Mouse (Mus musculus): ENCODE data around the gene Adgrf1.
"Not testable (repeated sequence)": the region's sequence is repeated elsewhere in the genome, so short reads cannot be mapped to it uniquely, and the experiment has no call there.

Adgrf1 gene

DNA sequence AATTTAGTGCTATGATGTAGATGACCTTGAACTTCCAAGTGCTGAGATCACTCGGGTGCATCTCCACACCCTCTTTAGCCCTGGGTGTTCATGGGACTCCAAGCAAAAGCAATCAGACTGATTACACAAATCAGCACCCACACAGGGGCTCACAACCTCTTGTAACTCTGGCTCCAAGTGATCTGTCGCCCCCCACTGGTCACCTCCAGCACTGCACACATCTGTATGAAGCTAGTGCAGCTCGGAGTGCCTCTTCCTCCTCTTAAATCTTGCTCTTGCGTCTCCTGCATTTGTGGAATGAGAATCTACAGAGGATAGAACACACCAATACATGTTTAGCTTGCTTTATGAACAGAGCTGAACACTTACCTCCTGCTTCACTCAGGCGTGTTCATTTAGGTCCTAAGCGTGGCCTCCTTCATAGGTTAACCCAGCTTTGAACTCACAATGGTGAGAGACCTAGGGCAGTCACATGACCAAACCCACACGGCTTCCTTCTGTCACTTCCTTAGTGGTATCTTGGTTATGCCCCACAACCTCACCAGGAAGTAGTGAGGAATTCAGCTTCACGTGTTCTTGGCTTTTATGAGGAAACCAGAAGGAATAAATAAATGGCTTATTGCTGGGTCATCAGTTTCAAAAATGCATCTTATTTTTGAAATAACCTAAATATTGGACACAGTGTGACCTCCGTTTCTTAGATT, 2.9 kb upstream of the Adgrf1 start:
- DNase-seq (ENCODE audit: low spot score) = no peak

DNA sequence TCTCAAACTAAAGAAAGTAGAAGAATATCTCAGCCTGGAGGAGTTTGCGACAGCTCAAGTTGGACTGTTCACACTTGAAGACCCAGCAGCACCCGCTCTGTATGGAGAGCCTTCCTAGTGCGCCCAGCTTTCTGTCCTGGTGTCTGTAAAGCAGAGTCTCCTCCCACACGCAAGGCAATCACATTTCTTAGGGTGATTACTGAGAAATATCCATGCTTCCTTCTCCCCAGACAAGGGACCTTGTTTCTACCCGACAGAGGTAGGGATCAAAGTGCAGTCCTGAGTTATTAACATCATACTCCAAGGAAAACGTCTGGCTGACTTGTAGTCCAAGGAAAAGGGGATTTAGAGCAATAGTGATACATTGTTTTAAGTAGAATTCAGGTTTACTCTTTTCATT, 6.1 kb downstream of the Adgrf1 start:
- no peak for DNase-seq (ENCODE audit: low spot score)

DNA sequence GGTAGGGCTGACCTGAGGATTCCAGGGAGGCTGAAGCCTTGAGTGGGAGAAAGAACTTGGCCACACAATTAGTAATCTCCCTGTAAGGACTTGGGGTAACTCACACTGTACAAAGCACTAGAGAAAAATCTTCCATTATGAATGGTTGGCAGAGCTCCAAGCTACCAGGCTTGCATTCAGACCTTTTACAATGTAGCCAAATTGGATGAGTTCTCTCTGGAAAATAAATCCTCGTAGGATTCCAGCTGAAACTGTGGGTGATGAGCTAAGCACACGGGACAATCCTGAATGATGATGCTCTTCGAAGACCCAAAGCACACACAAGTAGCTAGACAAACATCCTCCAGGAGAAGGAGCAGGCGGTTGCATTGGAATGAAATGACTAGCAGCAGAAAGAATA, 7.1 kb downstream of the Adgrf1 start:
- DNase-seq (ENCODE audit: low spot score) = no peak

DNA sequence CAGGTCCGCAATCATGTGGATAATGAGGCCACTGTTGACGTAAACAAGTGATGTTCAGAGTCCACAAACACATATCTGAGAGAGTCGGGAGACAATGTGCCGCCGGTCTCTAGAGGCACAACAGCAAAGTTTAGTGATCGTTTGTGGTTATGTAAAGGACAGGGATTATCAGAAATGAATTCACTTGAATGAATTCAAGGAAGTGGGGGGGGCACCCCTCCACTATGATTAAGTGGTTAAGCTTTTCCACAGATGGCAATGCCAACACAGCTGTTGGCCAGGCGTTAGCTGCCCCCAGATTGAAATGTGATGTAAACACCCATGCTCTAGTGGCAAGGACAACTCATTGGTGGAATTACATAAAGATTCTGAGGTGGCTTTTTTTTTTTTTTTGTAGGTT, 9.5 kb downstream of the Adgrf1 start:
- DNase-seq (ENCODE audit: low spot score) = no peak

DNA sequence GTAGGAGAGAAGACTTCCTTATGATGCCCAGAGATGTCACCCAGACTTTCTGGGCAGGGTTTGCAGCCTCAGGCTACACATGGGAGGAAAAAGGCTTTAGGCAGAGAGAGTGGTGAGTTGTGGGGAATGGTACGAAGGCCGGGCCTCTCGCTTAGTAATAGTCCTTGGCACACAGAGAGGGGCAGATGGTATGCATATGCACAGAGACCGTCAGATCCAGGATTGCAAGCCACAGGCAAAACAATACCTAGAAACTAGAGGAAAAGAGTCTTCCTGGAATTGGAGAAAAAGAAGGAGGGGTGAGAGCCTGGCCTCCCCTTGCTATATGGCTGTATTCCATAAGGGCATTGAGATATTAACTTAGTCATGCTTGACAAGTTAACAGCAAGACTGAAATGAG, 12.2 kb downstream of the Adgrf1 start:
- DNase-seq (ENCODE audit: low spot score) = no peak

DNA sequence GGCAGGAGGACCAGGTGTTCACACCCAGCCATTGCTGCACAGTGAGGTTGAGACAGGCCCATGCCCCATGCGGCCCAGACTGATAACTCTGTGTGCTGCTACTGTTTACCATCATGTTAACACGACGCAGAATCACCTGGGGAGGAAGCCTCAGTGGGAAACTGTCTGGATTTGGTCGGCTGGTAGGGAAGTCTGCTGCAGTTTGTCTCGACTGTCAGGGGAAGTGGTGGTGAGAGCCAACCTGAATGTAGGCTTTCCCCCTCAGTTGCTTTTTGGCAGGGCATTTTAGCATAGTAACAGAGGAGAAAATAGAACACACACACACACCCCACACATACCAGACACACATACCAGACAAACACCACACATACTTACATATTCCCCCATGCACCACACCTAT, 12.7 kb downstream of the Adgrf1 start:
- DNase-seq (ENCODE audit: low spot score) = no peak

DNA sequence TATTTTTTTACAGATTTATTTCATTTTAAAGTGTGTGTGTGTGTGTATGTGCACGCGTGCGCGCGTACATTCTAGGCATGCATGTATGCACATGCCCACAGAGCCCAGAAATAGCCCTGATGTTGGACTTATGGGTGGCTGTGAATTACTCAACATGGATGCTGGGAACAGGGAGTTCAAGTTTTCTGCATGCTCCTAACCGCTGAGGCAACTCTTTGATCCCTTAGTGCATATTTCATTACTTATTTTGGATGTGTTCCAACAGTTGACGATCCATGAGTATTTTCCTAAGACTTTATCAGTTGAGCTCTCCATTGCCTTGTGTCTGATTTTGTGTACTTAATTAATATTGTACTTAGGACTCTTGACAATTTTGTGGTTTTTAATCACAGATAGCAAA, 29.4 kb downstream of the Adgrf1 start:
- no peak for DNase-seq (ENCODE audit: low spot score)

DNA sequence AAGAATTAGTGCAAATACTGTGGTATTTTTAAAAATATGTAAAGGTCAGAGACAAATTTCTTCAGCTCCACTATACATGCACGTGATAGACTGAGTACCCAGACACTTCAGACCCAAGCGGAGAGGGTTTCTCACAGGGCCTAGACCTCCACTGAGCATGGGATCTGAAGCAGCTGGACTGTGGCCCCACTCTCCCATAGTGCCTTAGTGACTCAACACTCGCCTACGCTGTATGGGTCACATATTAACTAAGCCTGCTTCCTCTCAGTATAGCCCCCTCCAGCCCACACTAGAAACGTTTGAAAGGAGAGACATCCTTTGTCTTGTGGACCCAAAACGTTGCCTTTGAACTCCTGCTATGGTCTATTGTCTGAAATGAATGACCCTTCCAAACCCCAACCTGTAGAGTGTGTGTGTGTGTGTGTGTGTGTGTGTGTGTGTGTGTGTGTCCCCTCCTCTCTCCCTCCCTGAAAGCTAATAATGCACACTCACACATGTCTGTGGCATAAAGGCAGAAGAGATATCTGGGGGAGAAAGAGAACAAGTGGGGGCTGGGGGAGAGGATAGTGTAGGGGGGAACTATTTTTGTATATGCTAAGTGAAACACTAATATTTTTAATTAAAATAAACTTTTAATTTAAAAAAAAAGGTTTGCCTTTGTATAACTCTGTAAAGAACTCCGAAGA, 56.0 kb downstream of the Adgrf1 start:
- no peak for DNase-seq (ENCODE audit: low spot score)

DNA sequence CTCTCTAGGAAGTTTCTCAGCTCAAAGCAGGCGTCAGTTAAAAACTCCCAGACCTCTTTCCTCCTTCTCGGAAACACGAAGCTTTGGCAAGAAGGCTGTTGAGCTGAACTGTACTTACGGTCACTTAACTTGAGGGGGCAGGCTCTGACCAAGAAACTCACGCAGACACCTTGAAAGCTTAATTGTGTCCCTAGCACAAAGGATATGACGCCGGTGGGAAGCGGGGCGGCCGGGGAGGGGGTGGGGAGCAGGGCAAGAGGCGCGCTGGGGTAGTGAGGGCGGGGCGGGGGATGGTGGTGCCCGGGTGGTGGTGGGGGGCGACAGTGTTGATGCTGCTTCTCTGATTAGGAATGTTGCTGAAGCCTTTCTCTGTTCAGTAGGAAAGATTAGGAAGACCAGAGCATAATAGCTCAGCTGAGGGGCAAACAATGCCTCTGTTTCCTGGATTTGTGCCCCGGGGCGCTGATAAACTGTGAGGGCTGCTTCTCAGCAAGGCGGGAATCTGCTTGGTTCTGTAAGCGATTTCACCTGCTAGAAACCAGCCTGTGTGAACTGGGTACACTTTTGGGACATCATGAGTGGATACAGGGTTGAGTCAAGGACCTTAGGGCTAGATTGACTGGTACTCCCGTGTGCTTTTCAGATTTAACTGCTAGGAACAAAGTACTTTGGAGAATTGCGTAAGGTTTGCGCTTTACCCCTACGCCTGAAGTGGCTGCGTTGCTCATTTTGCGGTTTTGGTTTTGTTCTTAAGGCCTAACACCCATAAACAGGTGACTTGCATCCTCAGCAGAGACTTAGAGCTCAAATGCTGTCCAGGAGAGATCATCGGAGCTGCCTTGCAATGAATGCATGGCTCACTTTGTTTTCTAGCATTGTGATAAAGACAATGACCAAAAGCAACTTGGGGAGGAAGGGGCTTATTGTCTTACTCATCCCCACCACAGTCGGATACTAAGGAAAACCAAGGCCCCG, 56.9 kb downstream of the Adgrf1 start:
- DNase-seq (ENCODE audit: low spot score) = no peak

DNA sequence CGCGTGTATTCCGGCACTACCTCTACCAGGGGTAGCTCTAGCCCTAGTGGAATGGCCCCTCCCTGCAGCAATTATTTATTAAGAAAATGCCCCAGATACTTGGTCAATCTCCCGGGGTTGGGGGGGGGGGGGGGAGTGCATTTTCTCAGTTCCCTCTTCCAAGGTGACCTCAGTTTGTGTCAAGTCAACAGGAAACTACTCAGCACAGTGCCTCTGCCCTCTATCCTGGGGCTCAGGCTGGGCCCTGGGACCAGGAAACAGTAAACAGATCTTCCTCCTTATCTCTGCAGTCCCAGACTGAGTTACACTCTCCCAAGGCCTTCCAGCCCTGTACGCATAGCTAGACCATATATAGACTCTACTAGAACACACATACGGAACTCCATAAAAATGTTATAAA, 57.7 kb downstream of the Adgrf1 start:
- DNase-seq (ENCODE audit: low spot score) = no peak

DNA sequence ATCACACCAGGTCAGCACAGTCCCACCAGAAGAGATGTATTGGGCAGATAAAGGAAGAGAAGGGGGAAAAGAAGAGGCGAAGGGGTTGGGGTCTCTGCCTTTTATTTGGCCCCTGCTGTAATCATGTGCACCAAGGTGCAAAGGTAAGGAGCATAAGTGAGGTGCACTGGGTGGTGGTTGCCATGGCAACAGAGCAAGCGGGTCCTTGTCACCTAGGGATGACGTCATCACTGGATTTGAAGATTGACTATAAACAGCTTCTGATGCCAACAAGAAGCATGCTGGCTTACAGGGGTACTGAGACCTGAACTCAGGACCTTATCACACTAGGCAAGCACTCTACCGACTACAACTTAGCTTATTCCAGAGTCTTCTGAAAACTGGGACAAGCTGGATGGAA, 59.1 kb downstream of the Adgrf1 start:
- DNase-seq (ENCODE audit: low spot score) = no peak

DNA sequence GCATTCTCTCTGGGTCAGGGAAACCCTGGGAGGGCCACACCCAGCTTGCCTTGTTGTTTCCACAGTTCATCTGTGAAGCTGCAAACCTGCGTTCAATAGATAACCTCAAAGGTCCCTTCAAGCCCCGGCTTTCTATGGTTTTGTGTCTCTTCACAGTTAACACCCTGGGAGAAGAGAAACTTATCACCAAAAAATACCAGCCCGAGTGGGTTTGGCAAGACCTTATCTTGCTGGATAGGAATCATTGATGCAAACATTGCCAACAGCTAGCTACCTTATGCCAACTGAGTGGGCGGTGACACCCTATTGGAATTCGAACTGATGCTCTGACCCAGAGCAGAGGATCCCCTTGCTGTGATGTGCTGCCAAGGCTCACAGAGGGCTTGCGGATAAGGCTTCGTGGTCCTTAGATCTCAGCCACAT, 59.6 kb downstream of the Adgrf1 start:
- peak; percentile 9 for DNase-seq (ENCODE audit: low spot score)

DNA sequence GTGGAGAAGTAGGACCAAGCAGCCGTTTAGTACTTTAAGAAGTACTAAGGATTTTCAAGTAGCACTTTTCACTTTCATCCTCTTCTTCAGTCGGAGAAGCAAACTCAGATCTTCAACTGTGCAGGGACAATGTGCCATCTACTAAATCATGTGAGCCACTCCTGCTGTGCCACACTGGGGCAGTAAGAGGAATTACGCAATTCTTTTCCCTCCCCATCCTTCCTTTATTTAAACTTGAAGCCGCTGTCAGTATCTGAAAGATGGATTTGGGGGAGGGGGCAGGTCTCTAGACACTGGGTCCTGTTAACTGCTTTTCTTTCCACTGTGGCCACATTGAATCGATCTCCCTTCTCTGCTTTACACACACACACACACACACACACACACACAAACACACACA, 62.6 kb downstream of the Adgrf1 start:
- DNase-seq (ENCODE audit: low spot score) = no peak

DNA sequence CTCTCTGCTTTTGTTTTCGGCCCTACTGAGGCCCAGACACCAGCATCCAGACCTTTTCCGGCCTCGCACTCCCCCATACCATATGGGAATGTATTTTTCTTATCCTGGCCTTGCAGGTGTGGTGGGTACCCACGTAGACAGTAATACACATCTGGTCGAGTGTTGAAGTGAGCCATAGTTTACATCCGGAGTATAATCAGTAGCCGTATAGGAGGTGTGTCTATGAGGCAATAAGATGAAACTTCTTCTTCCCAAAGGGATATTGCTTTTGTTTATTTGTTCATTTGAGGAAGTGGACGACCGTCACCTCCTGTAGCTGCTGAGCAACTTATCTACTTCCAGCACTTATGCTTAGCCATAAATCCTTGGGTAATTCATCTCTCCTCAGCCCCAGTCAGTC, 63.9 kb downstream of the Adgrf1 start:
- no peak for DNase-seq (ENCODE audit: low spot score)

DNA sequence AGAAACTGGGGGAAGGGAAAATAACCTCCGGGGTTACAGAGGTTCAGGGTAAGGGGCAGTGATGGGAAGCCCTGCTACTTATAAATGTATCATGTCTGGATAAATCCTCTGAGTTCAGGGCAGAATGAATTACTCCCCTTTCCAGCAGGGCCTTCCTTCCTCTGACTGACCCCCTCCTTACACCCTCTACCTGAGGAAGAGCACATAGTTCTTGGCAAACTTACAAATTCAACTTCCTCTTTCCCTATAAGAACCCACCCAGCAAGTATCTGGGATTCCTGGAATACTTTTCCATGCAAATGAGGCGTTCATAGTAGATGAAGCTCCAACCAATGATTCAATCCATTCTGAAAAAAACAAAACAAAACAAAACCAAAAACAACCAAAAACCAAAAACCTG, 67.5 kb downstream of the Adgrf1 start:
- DNase-seq (ENCODE audit: low spot score) = no peak

DNA sequence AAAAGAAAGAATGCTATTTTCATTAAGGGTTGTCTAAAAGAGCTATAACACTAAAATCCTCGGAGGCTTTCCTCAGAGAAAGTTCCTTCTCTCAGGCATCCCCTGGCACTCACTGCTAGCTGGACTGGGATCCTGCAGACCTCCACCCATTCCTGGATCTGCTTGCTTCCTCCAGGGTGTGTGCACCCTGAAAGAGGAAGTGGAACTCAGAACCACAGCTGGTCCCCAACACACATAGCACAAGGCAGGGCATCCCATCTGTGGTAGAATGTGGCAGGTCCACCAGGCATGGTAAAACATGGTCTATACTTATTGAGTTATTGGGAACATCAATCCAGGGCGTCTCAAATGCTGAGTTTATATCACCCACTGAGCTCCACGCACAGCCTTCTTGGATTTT, 68.2 kb downstream of the Adgrf1 start:
- DNase-seq (ENCODE audit: low spot score) = no peak

DNA sequence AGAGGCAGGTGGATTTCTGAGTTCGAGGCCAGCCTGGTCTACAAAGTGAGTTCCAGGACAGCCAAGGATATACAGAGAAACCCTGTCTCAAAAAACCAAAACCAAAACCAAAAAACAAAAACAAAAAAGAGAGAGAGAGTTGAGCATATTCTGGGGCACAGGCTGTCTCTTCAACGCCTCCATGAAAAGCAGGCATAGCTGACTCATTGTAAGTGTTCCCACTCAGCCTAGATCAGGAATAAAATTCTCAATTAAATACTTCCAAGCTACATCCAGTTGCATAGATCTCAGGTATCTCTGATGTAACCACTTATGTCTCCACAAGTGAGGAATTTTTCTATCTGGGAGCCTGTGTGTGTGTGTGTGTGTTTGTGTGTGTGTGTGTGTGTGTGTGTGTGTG, 76.4 kb downstream of the Adgrf1 start:
- not testable (repeated sequence) for DNase-seq (ENCODE audit: low spot score)

DNA sequence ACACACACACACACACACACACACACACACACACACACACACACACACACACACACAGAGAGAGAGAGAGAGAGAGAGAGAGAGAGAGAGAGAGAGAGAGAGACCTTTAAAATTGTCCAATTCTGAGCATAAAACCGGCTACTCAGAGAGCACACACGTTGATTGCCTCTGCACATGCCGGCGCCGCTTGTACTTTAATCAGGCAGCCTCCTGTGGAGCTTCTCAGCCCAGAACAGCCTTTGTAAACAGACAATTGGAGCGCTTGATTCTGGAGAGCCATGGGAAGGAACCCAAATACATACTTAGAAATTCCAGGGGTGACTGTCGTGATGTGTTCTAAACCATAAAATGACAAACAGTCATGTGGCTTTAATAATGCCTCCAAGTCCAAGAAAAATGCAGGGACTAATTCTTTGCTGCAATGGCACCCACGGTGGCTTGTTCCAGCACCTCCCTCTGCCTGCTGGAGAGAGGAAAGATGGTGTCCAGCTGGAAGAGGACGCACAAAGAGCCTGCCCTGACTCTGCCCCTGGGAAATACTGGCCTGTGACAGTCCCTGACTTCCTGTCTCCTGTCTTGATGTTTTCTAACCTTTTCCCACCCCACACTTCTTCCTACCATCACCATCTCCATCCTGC, 87.9 kb downstream of the Adgrf1 start:
- DNase-seq (ENCODE audit: low spot score) = no peak

DNA sequence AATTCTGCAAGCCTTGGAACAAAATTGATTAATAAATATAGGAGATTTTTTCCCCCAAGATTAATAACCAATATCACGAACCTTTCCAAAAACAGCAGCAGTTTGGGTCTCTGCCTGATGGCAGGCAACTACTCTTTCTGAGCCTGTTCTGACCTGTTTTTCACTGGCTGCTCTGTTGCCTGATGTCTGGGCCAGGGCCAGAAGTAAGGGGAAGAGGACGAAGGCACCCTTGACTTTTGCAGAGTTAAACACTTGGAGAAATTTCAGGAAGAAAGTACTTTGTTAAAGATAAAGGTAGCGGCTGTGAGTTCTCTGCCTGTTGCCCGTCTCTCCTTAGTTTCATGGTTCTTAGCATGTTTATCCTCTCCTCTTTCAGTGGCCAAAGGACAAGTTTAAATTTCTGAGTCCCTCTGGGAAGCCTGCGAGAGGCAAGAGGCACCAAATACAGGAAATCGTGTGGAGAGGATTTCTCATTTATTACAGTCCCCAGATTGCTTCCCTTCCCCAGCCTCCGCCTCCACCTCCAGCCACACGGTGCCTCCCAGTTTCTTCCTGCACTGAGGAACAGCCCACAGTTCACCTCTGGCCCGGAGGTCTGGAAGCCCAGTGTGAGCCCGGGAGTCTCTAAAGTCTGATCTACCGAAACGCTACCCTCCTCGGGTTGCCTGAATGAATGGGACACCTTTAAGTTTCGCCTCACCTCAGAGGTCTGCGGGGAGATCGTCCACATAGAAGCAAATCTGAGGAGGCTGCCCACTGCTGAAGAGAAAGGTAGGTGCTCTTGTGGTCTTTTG, 89.9 kb downstream of the Adgrf1 start, which contains the start of gene Adgrf5:
TSS of gene Adgrf5 (plus strand) at position 626 of the 794 bp plus-strand sequence.
- no peak for DNase-seq (ENCODE audit: low spot score)

DNA sequence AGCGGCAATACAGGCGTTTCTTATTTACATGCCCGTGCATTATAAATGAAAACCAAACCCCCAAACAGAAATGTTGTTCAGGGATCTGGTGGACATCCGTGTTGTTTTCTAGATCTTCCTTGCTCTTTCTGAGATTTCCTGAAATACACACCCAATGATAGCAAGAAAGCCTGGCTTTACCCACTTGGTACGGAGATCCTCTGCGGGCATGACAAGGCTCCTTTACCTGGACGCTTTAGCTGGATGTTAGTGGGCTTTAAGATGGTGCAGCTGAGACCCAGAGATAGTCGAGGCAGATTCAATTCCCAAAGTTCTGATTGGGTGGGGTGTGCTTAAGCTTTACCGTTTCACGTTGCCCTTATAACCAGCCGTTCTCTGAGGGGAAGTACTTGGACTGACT, 90.9 kb downstream of the Adgrf1 start:
- DNase-seq (ENCODE audit: low spot score) = no peak

DNA sequence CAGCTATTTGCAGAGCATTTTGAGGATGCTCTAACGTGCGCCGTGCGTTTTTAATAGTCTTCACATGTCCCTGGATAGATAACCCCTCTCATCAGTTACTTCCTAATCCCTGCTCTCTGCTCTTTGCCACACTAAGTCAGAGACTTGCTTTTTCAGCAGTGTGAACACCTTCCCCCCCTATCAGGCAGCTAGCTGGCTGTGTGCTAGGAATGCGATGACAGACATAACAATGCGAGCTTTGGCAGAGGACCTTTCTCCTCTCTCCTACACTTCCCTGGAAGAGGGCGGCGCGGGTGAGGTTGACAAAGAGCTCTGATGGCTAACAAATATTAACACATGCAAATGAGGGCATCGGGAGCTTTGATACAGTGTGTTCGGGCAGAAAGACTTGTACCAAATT, 92.2 kb downstream of the Adgrf1 start:
- DNase-seq (ENCODE audit: low spot score) = no peak

Measured in urinary bladder, postnatal 25 days (tissue).